17 mouse cellular contexts compared by ENCODE assay signal in genomic region chr14:122885893-122886292, GRCm38 (mm10). TPM values are rescaled to one million over a fixed set of nuclear protein-coding genes. Genes with fewer than 3 reads are reported as not detected.
A peak's percentile ranks its signal among the peaks of the same experiment; 100 is the strongest.
DNase-seq lines count a peak whose midpoint lies in the region; ATAC-seq lines count a peak whose summit lies in the region.
"Had no signal": no experiment of that assay in that cellular context is flagged by ENCODE, and none has a peak within 500 bp of the region (broad histone marks: within the 10 kb centered on the region; RNA-seq: fewer than 3 reads in every experiment).

No protein-coding gene starts in this region.

- intact Hi-C loops in gastrocnemius, postnatal 36 days (cut with DNase I), result loop anchor here (10.0 kb wide), 1 partner anchor 691 kb away; no protein-coding TSS in a partner anchor

- no peaks in the 10 kb centered on the region for H3K27me3 ChIP-seq in forebrain, embryonic 14.5 days (replicated peaks; ENCODE audit: control insufficient read depth, insufficient read depth, low read length)
- H3K27me3 ChIP-seq in forebrain, embryonic 13.5 days, result 0 out of 2 replicates have a peak, but pooled peaks cover 2% of the 10 kb centered on the region
- H3K27me3 ChIP-seq in hindbrain, embryonic 16.5 days (replicated peaks; ENCODE audit: control insufficient read depth, insufficient read depth, low read length), result no peaks in the 10 kb centered on the region
- no peaks in the 10 kb centered on the region for H3K27me3 ChIP-seq in hindbrain, embryonic 10.5 days (ENCODE audit: insufficient read depth, poor library complexity, severe bottlenecking)
- H3K27me3 ChIP-seq: embryonic facial prominence, embryonic 13.5 days; hindbrain, embryonic 12.5 days; megakaryocyte, embryonic 14.5 days had no signal

- H3K9ac ChIP-seq in forebrain, embryonic 14.5 days (ENCODE audit: low read length), result no peak overlapping the region
- no peak overlapping the region for H3K9ac ChIP-seq in forebrain, embryonic 13.5 days
- no peak overlapping the region for H3K9ac ChIP-seq in hindbrain, embryonic 16.5 days (ENCODE audit: low read depth, low read length)
- H3K9ac ChIP-seq: embryonic facial prominence, embryonic 13.5 days; hindbrain, embryonic 12.5 days; lung, embryonic 14.5 days had no signal

- DNase-seq in forebrain, embryonic 14.5 days (ENCODE audit: low spot score), result peak; percentile 74
- DNase-seq in hindbrain, embryonic 10.5 days (ENCODE audit: low spot score), result no peak
- peak; percentile 98 for DNase-seq in cerebellum, adult 8-10 months
- DNase-seq in layer of hippocampus, adult 9-11 months, result peak; percentile 83
- DNase-seq in gastrocnemius, postnatal 36 days, result no peak
- DNase-seq in kidney, adult 9 months, result no peak
- DNase-seq: adrenal gland, adult 8-10 months; liver; lung, embryonic 14.5 days; thymus, postnatal 25 days had no signal

- 73% methylated on average over 7 of the region's 7 CpGs for WGBS in forebrain, embryonic 14.5 days
- 73% methylated on average over 7 of the region's 7 CpGs for WGBS in forebrain, embryonic 13.5 days
- 68% methylated on average over 7 of the region's 7 CpGs for WGBS in hindbrain, embryonic 16.5 days
- 90% methylated on average over 7 of the region's 7 CpGs for WGBS in hindbrain, embryonic 10.5 days

- H3K4me1 ChIP-seq in forebrain, embryonic 14.5 days (ENCODE audit: control insufficient read depth, insufficient read depth, low read length), result peaks cover 31% of the 10 kb centered on the region
- peaks cover 39% of the 10 kb centered on the region for H3K4me1 ChIP-seq in forebrain, embryonic 13.5 days
- H3K4me1 ChIP-seq in hindbrain, embryonic 16.5 days (ENCODE audit: control insufficient read depth, insufficient read depth, low read depth, low read length), result peaks cover 20% of the 10 kb centered on the region
- H3K4me1 ChIP-seq in hindbrain, embryonic 10.5 days (replicated peaks), result peaks cover 32% of the 10 kb centered on the region
- H3K4me1 ChIP-seq: megakaryocyte, embryonic 14.5 days had no signal

- no peak overlapping the region for H3K4me2 ChIP-seq in forebrain, embryonic 14.5 days (ENCODE audit: low read length)
- no peak overlapping the region for H3K4me2 ChIP-seq in forebrain, embryonic 13.5 days
- no peak overlapping the region for H3K4me2 ChIP-seq in hindbrain, embryonic 16.5 days (ENCODE audit: low read length)
- H3K4me2 ChIP-seq: embryonic facial prominence, embryonic 13.5 days; hindbrain, embryonic 12.5 days; lung, embryonic 14.5 days had no signal

- H3K36me3 ChIP-seq in forebrain, embryonic 14.5 days (ENCODE audit: control insufficient read depth, insufficient read depth, low read length), result no peaks in the 10 kb centered on the region
- no peaks in the 10 kb centered on the region for H3K36me3 ChIP-seq in forebrain, embryonic 13.5 days (ENCODE audit: poor library complexity, severe bottlenecking)
- no peaks in the 10 kb centered on the region for H3K36me3 ChIP-seq in hindbrain, embryonic 16.5 days (ENCODE audit: control insufficient read depth, insufficient read depth, low read length)
- H3K36me3 ChIP-seq in hindbrain, embryonic 10.5 days, result no peaks in the 10 kb centered on the region
- H3K36me3 ChIP-seq: hindbrain, embryonic 12.5 days had no signal

- ATAC-seq in forebrain, embryonic 14.5 days, result no peak
- no peak; the same call in 1 of the 2 replicates for ATAC-seq in forebrain, embryonic 13.5 days
- ATAC-seq in hindbrain, embryonic 16.5 days, result peak; percentile 73

- H3K9me3 ChIP-seq in forebrain, embryonic 14.5 days (replicated peaks; ENCODE audit: control insufficient read depth, low read length), result no peaks in the 10 kb centered on the region
- H3K9me3 ChIP-seq in forebrain, embryonic 13.5 days (replicated peaks), result no peaks in the 10 kb centered on the region
- no peaks in the 10 kb centered on the region for H3K9me3 ChIP-seq in hindbrain, embryonic 16.5 days (ENCODE audit: control insufficient read depth, low read length)
- no peaks in the 10 kb centered on the region for H3K9me3 ChIP-seq in hindbrain, embryonic 10.5 days
- H3K9me3 ChIP-seq: embryonic facial prominence, embryonic 13.5 days; hindbrain, embryonic 12.5 days; megakaryocyte, embryonic 14.5 days had no signal

- no peak overlapping the region for H3K27ac ChIP-seq in forebrain, embryonic 14.5 days (ENCODE audit: low read depth, low read length)
- H3K27ac ChIP-seq in forebrain, embryonic 13.5 days, result no peak overlapping the region
- H3K27ac ChIP-seq in hindbrain, embryonic 16.5 days (ENCODE audit: low read depth, low read length), result no peak overlapping the region
- no peak overlapping the region for H3K27ac ChIP-seq in hindbrain, embryonic 10.5 days
- H3K27ac ChIP-seq: embryonic facial prominence, embryonic 13.5 days; heart, adult 2 months; hindbrain, embryonic 12.5 days had no signal

- H3K4me3 ChIP-seq in forebrain, embryonic 14.5 days (ENCODE audit: low read depth, low read length), result no peak overlapping the region
- H3K4me3 ChIP-seq in forebrain, embryonic 13.5 days, result no peak overlapping the region
- H3K4me3 ChIP-seq in hindbrain, embryonic 16.5 days (ENCODE audit: low read length), result no peak overlapping the region
- no peak overlapping the region for H3K4me3 ChIP-seq in hindbrain, embryonic 10.5 days
- H3K4me3 ChIP-seq: embryonic facial prominence, embryonic 13.5 days; heart, adult 2 months; hindbrain, embryonic 12.5 days; megakaryocyte, embryonic 14.5 days; myocyte had no signal

RNA-seq across cellular contexts. Expression of gene Ggact, which starts 27.7 kb away (rescaled TPM):
- polyA plus RNA-seq in forebrain, embryonic 14.5 days (2014; fragmentation: Nextera tagmentation; extraction: Ambion mirVana), result 6.9 and 7.7 TPM in 2 replicates
- 5.0 and 5.2 TPM in 2 replicates for polyA plus RNA-seq in forebrain, embryonic 13.5 days (2015; fragmentation: Nextera tagmentation; extraction: Ambion mirVana)
- 13.6 and 14.7 TPM in 2 replicates for polyA plus RNA-seq in hindbrain, embryonic 16.5 days (2015; fragmentation: Nextera tagmentation; extraction: Ambion mirVana)
- 4.3 and 5.8 TPM in 2 replicates for polyA plus RNA-seq in hindbrain, embryonic 10.5 days (2016; fragmentation: Nextera tagmentation; extraction: Ambion mirVana)
- 10 to 100 TPM; 12.8 to 14.7 TPM for total RNA-seq in gastrocnemius, postnatal 36 days (2021)

Comparison
In these comparisons a context has a peak if more than half of its experiments do, and no peak if none do; other contexts are left out.
1. DNase-seq: peak in forebrain, embryonic 14.5 days (single experiment), cerebellum, adult 8-10 months (single experiment) and layer of hippocampus, adult 9-11 months (single experiment); none in hindbrain, embryonic 10.5 days (single experiment), gastrocnemius, postnatal 36 days (0 of 2) and kidney, adult 9 months (single experiment).